Mouse (Mus musculus): ENCODE data around the gene Brf1. TPM values are rescaled to one million over a fixed set of nuclear protein-coding genes. Genes with fewer than 3 reads are reported as not detected.

Brf1 gene
- polyA plus RNA-seq, 1 experiment: 27.2 TPM

GRCm38 (mm10) chr12:112991444-112991843 is 9.1 kb downstream of the Brf1 start:
- peaks cover 58% of the 10 kb centered on the region for H3K79me2 ChIP-seq (ENCODE audit: control insufficient read depth, insufficient read depth)
- no peak for TF ChIP-seq USF1 (IDR thresholded peaks at IDR 0.05; ENCODE audit: low read depth)
- TF ChIP-seq CEBPB (IDR thresholded peaks at IDR 0.05; ENCODE audit: low read depth): no peak
- no peak for TF ChIP-seq MYOD1 (IDR thresholded peaks at IDR 0.05; ENCODE audit: control insufficient read depth, insufficient read length, low read depth)
- TF ChIP-seq CTCF (IDR thresholded peaks at IDR 0.05; ENCODE audit: control insufficient read depth, insufficient read depth, insufficient read length): no peak
- no peak for TF ChIP-seq MYOG (IDR thresholded peaks at IDR 0.05; ENCODE audit: control insufficient read depth, extremely low read depth, insufficient read length)
- no peak for TF ChIP-seq MAX (IDR thresholded peaks at IDR 0.05)
- no peak for TF ChIP-seq FOSL1 (IDR thresholded peaks at IDR 0.05; ENCODE audit: insufficient read depth, low read length, poor library complexity, severe bottlenecking)
- peaks cover 29% of the 10 kb centered on the region for H3K79me3 ChIP-seq (ENCODE audit: low read depth)
- H3K36me3 ChIP-seq (ENCODE audit: control insufficient read depth, insufficient read depth): peaks cover 26% of the 10 kb centered on the region
- no peak overlapping the region for H3ac ChIP-seq (ENCODE audit: control insufficient read depth, insufficient read length, low read depth)
- no peak overlapping the region for H3K4me3 ChIP-seq (ENCODE audit: insufficient read depth, poor library complexity, severe bottlenecking)
- H3K27me3 ChIP-seq (ENCODE audit: control insufficient read depth, insufficient read depth, insufficient read length): no peaks in the 10 kb centered on the region

- H3K36me3 ChIP-seq (ENCODE audit: control insufficient read depth, insufficient read depth): peaks cover 28% of the 10 kb centered on the region
- peaks cover 52% of the 10 kb centered on the region for H3K79me2 ChIP-seq (ENCODE audit: control insufficient read depth, insufficient read depth)
- no peak overlapping the region for H3ac ChIP-seq (ENCODE audit: control insufficient read depth, insufficient read length, low read depth)
- H3K79me3 ChIP-seq (ENCODE audit: low read depth): peaks cover 23% of the 10 kb centered on the region
- H3K27me3 ChIP-seq (ENCODE audit: control insufficient read depth, insufficient read depth, insufficient read length): no peaks in the 10 kb centered on the region
- no peak overlapping the region for H3K4me3 ChIP-seq (ENCODE audit: insufficient read depth, poor library complexity, severe bottlenecking)
- no peak for TF ChIP-seq CTCF (IDR thresholded peaks at IDR 0.05; ENCODE audit: control insufficient read depth, insufficient read depth, insufficient read length)
- TF ChIP-seq CEBPB (IDR thresholded peaks at IDR 0.05; ENCODE audit: low read depth): no peak
- no peak for TF ChIP-seq FOSL1 (IDR thresholded peaks at IDR 0.05; ENCODE audit: insufficient read depth, low read length, poor library complexity, severe bottlenecking)
- TF ChIP-seq USF1 (IDR thresholded peaks at IDR 0.05; ENCODE audit: low read depth): no peak
These were observed 9.6 kb downstream of the Brf1 start for GRCm38 (mm10) chr12:112990706-112991405.

- Histone ChIP-seq H3K79me2 (ENCODE audit: control insufficient read depth, insufficient read depth) (peaks cover 32% of the 10 kb centered on the region), H3K27me3 (ENCODE audit: control insufficient read depth, insufficient read depth, insufficient read length) (no peaks in the 10 kb centered on the region), H3ac (ENCODE audit: control insufficient read depth, insufficient read length, low read depth) (no peak overlapping the region), H3K4me3 (ENCODE audit: insufficient read depth, poor library complexity, severe bottlenecking) (no peak overlapping the region), H3K36me3 (ENCODE audit: control insufficient read depth, insufficient read depth) (peaks cover 49% of the 10 kb centered on the region), H3K79me3 (ENCODE audit: low read depth) (peaks cover 10% of the 10 kb centered on the region)
- no peak for TF ChIP-seq MYOG (IDR thresholded peaks at IDR 0.05; ENCODE audit: control insufficient read depth, extremely low read depth, insufficient read length)
- TF ChIP-seq CTCF (IDR thresholded peaks at IDR 0.05; ENCODE audit: control insufficient read depth, insufficient read depth, insufficient read length): no peak
- no peak for TF ChIP-seq FOSL1 (IDR thresholded peaks at IDR 0.05; ENCODE audit: insufficient read depth, low read length, poor library complexity, severe bottlenecking)
- no peak for TF ChIP-seq CEBPB (IDR thresholded peaks at IDR 0.05; ENCODE audit: low read depth)
- TF ChIP-seq USF1 (IDR thresholded peaks at IDR 0.05; ENCODE audit: low read depth): no peak
- no peak for TF ChIP-seq MYOD1 (IDR thresholded peaks at IDR 0.05; ENCODE audit: control insufficient read depth, insufficient read length, low read depth)
- no peak for TF ChIP-seq MAX (IDR thresholded peaks at IDR 0.05)
These were observed 12.6 kb downstream of the Brf1 start for GRCm38 (mm10) chr12:112987877-112988276.

- Histone ChIP-seq H3K79me3 (ENCODE audit: low read depth) (peaks cover 8% of the 10 kb centered on the region), H3K4me3 (ENCODE audit: insufficient read depth, poor library complexity, severe bottlenecking) (no peak overlapping the region), H3K27me3 (ENCODE audit: control insufficient read depth, insufficient read depth, insufficient read length) (no peaks in the 10 kb centered on the region), H3K36me3 (ENCODE audit: control insufficient read depth, insufficient read depth) (peaks cover 67% of the 10 kb centered on the region), H3ac (ENCODE audit: control insufficient read depth, insufficient read length, low read depth) (no peak overlapping the region), H3K79me2 (ENCODE audit: control insufficient read depth, insufficient read depth) (peaks cover 28% of the 10 kb centered on the region)
- no peak for TF ChIP-seq FOSL1 (IDR thresholded peaks at IDR 0.05; ENCODE audit: insufficient read depth, low read length, poor library complexity, severe bottlenecking)
- no peak for TF ChIP-seq MAX (IDR thresholded peaks at IDR 0.05)
- no peak for TF ChIP-seq MYOG (IDR thresholded peaks at IDR 0.05; ENCODE audit: control insufficient read depth, extremely low read depth, insufficient read length)
- no peak for TF ChIP-seq USF1 (IDR thresholded peaks at IDR 0.05; ENCODE audit: low read depth)
- TF ChIP-seq CTCF (IDR thresholded peaks at IDR 0.05; ENCODE audit: control insufficient read depth, insufficient read depth, insufficient read length): no peak
- TF ChIP-seq MYOD1 (IDR thresholded peaks at IDR 0.05; ENCODE audit: control insufficient read depth, insufficient read length, low read depth): no peak
- no peak for TF ChIP-seq CEBPB (IDR thresholded peaks at IDR 0.05; ENCODE audit: low read depth)
These were observed 15.2 kb downstream of the Brf1 start for GRCm38 (mm10) chr12:112985346-112985745.

- H3K27me3 ChIP-seq (ENCODE audit: control insufficient read depth, insufficient read depth, insufficient read length): no peaks in the 10 kb centered on the region
- TF ChIP-seq FOSL1 (IDR thresholded peaks at IDR 0.05; ENCODE audit: insufficient read depth, low read length, poor library complexity, severe bottlenecking) (no peak), MAX (IDR thresholded peaks at IDR 0.05) (no peak), CTCF (IDR thresholded peaks at IDR 0.05; ENCODE audit: control insufficient read depth, insufficient read depth, insufficient read length) (no peak), USF1 (IDR thresholded peaks at IDR 0.05; ENCODE audit: low read depth) (no peak), MYOG (IDR thresholded peaks at IDR 0.05; ENCODE audit: control insufficient read depth, extremely low read depth, insufficient read length) (no peak), CEBPB (IDR thresholded peaks at IDR 0.05; ENCODE audit: low read depth) (no peak), MYOD1 (IDR thresholded peaks at IDR 0.05; ENCODE audit: control insufficient read depth, insufficient read length, low read depth) (no peak)
- no peak overlapping the region for H3ac ChIP-seq (ENCODE audit: control insufficient read depth, insufficient read length, low read depth)
- H3K36me3 ChIP-seq (ENCODE audit: control insufficient read depth, insufficient read depth): peaks cover 79% of the 10 kb centered on the region
- no peak overlapping the region for H3K4me3 ChIP-seq (ENCODE audit: insufficient read depth, poor library complexity, severe bottlenecking)
- H3K79me3 ChIP-seq (ENCODE audit: low read depth): no peaks in the 10 kb centered on the region
- H3K79me2 ChIP-seq (ENCODE audit: control insufficient read depth, insufficient read depth): peaks cover 28% of the 10 kb centered on the region
These were observed 18.5 kb downstream of the Brf1 start for GRCm38 (mm10) chr12:112982031-112982430.

Measured in C2C12 (cell line).